Comparison of ENCODE assay signal across 27 mouse cellular contexts in genomic region chr8:63784496-63784895, GRCm38 (mm10).
DNase-seq lines count a peak whose midpoint lies in the region; ATAC-seq and TF ChIP-seq lines count a peak whose summit lies in the region.
"Had no signal": no experiment of that assay in that cellular context is flagged by ENCODE, and none has a peak within 500 bp of the region (broad histone marks: within the 10 kb centered on the region; RNA-seq: fewer than 3 reads in every experiment).

No protein-coding gene starts in this region.

- DNase-seq in cerebellum, postnatal 14 days = peak; percentile 20 to 28
- DNase-seq in hindbrain, postnatal 0 days (ENCODE audit: low spot score) = peak; percentile 50
- no peak for DNase-seq in hindbrain, embryonic 14.5 days (ENCODE audit: low spot score)
- peak; percentile 56 for DNase-seq in midbrain, postnatal 0 days (ENCODE audit: low spot score)
- no peak for DNase-seq in ovary, adult 18-20 months (ENCODE audit: low spot score)
- DNase-seq: adrenal gland, postnatal 10 days; adrenal gland, postnatal 36 days; B cell, adult 2 months; cerebellum, adult 11 months; cerebellum, adult 2 months; cerebellum, postnatal 25 days; gastrocnemius, postnatal 25 days; heart, adult 18-20 months; heart, postnatal 10 days; heart, postnatal 36 days had no signal

- no peak overlapping the region for H3K27ac ChIP-seq in hindbrain, postnatal 0 days
- H3K27ac ChIP-seq in hindbrain, embryonic 14.5 days = no peak overlapping the region
- H3K27ac ChIP-seq in midbrain, postnatal 0 days (ENCODE audit: low read depth, low read length) = no peak overlapping the region
- no peak overlapping the region for H3K27ac ChIP-seq in midbrain, embryonic 15.5 days
- H3K27ac ChIP-seq: embryonic facial prominence, embryonic 12.5 days; embryonic facial prominence, embryonic 15.5 days; heart, embryonic 15.5 days; hindbrain, embryonic 10.5 days; hindbrain, embryonic 13.5 days had no signal

- no peak overlapping the region for H3K4me3 ChIP-seq in hindbrain, postnatal 0 days (ENCODE audit: low read length)
- H3K4me3 ChIP-seq in hindbrain, embryonic 14.5 days (replicated peaks; ENCODE audit: low read length) = no peak overlapping the region
- no peak overlapping the region for H3K4me3 ChIP-seq in midbrain, postnatal 0 days (ENCODE audit: low read depth, low read length)
- H3K4me3 ChIP-seq in midbrain, embryonic 15.5 days = no peak overlapping the region
- H3K4me3 ChIP-seq: embryonic facial prominence, embryonic 12.5 days; embryonic facial prominence, embryonic 15.5 days; heart, embryonic 12.5 days; heart, embryonic 15.5 days; hindbrain, embryonic 10.5 days; hindbrain, embryonic 13.5 days had no signal

- H3K4me1 ChIP-seq in hindbrain, postnatal 0 days (ENCODE audit: insufficient read depth, low read length) = no peaks in the 10 kb centered on the region
- H3K4me1 ChIP-seq in hindbrain, embryonic 14.5 days (replicated peaks; ENCODE audit: control insufficient read depth, insufficient read depth, low read length) = no peaks in the 10 kb centered on the region
- H3K4me1 ChIP-seq in midbrain, postnatal 0 days (ENCODE audit: insufficient read depth, low read length) = no peaks in the 10 kb centered on the region
- no peaks in the 10 kb centered on the region for H3K4me1 ChIP-seq in midbrain, embryonic 15.5 days
- H3K4me1 ChIP-seq: embryonic facial prominence, embryonic 12.5 days; embryonic facial prominence, embryonic 15.5 days; heart, embryonic 12.5 days; heart, embryonic 15.5 days; hindbrain, embryonic 10.5 days; hindbrain, embryonic 13.5 days had no signal

- no peaks in the 10 kb centered on the region for H3K36me3 ChIP-seq in hindbrain, postnatal 0 days (ENCODE audit: insufficient read depth, low read length)
- no peaks in the 10 kb centered on the region for H3K36me3 ChIP-seq in hindbrain, embryonic 14.5 days (replicated peaks; ENCODE audit: control insufficient read depth, insufficient read depth)
- no peaks in the 10 kb centered on the region for H3K36me3 ChIP-seq in midbrain, postnatal 0 days (ENCODE audit: insufficient read depth, low read length)
- no peaks in the 10 kb centered on the region for H3K36me3 ChIP-seq in midbrain, embryonic 15.5 days (replicated peaks)
- H3K36me3 ChIP-seq: embryonic facial prominence, embryonic 12.5 days; embryonic facial prominence, embryonic 15.5 days; G1E; heart, embryonic 12.5 days; heart, embryonic 15.5 days; hindbrain, embryonic 10.5 days; hindbrain, embryonic 13.5 days had no signal

- 18% methylated on average over 2 of the region's 2 CpGs for WGBS in hindbrain, postnatal 0 days
- 34% methylated on average over 2 of the region's 2 CpGs for WGBS in hindbrain, embryonic 14.5 days
- WGBS in midbrain, postnatal 0 days = 37% methylated on average over 2 of the region's 2 CpGs
- 40% methylated on average over 2 of the region's 2 CpGs for WGBS in midbrain, embryonic 15.5 days

- no peak for TF ChIP-seq CTCF in hindbrain, postnatal 0 days (IDR thresholded peaks at IDR 0.05; ENCODE audit: low read depth)
- TF ChIP-seq CTCF in midbrain, postnatal 0 days (IDR thresholded peaks at IDR 0.05) = no peak

- no peak for ATAC-seq in cerebellum, adult (ENCODE audit: insufficient number of reproducible peaks, low FRiP score, low TSS enrichment)
- ATAC-seq in hindbrain, postnatal 0 days = no peak
- no peak for ATAC-seq in hindbrain, embryonic 14.5 days (ENCODE audit: low FRiP score)
- ATAC-seq in midbrain, postnatal 0 days (ENCODE audit: low FRiP score) = no peak
- ATAC-seq in midbrain, embryonic 15.5 days (replicated peaks) = no peak
- ATAC-seq: intestine, postnatal 0 days; Patski had no signal

- no peak overlapping the region for H3K4me2 ChIP-seq in hindbrain, postnatal 0 days (ENCODE audit: low read depth, low read length)
- no peak overlapping the region for H3K4me2 ChIP-seq in hindbrain, embryonic 14.5 days (replicated peaks)
- H3K4me2 ChIP-seq in midbrain, postnatal 0 days (ENCODE audit: low read depth, low read length, poor library complexity, severe bottlenecking) = no peak overlapping the region
- no peak overlapping the region for H3K4me2 ChIP-seq in midbrain, embryonic 15.5 days
- H3K4me2 ChIP-seq: embryonic facial prominence, embryonic 12.5 days; embryonic facial prominence, embryonic 15.5 days; heart, embryonic 12.5 days; heart, embryonic 15.5 days; hindbrain, embryonic 13.5 days had no signal

- H3K27me3 ChIP-seq in hindbrain, postnatal 0 days (ENCODE audit: insufficient read depth, low read length) = no peaks in the 10 kb centered on the region
- H3K27me3 ChIP-seq in hindbrain, embryonic 14.5 days (ENCODE audit: control insufficient read depth, insufficient read depth, low read length) = no peaks in the 10 kb centered on the region
- no peaks in the 10 kb centered on the region for H3K27me3 ChIP-seq in midbrain, postnatal 0 days (ENCODE audit: insufficient read depth, low read length)
- H3K27me3 ChIP-seq in midbrain, embryonic 15.5 days (replicated peaks) = no peaks in the 10 kb centered on the region
- H3K27me3 ChIP-seq: CH12.LX; embryonic facial prominence, embryonic 12.5 days; embryonic facial prominence, embryonic 15.5 days; heart, embryonic 12.5 days; heart, embryonic 15.5 days; hindbrain, embryonic 13.5 days; Patski had no signal

- no peaks in the 10 kb centered on the region for H3K9me3 ChIP-seq in hindbrain, postnatal 0 days (ENCODE audit: low read length)
- H3K9me3 ChIP-seq in hindbrain, embryonic 14.5 days (ENCODE audit: control insufficient read depth, low read length) = no peaks in the 10 kb centered on the region
- no peaks in the 10 kb centered on the region for H3K9me3 ChIP-seq in midbrain, postnatal 0 days (ENCODE audit: low read length)
- no peaks in the 10 kb centered on the region for H3K9me3 ChIP-seq in midbrain, embryonic 15.5 days
- H3K9me3 ChIP-seq: embryonic facial prominence, embryonic 12.5 days; embryonic facial prominence, embryonic 15.5 days; G1E; heart, embryonic 12.5 days; heart, embryonic 15.5 days; hindbrain, embryonic 10.5 days; hindbrain, embryonic 13.5 days had no signal

- no peak overlapping the region for H3K9ac ChIP-seq in hindbrain, postnatal 0 days (replicated peaks; ENCODE audit: low read length)
- H3K9ac ChIP-seq in hindbrain, embryonic 14.5 days = no peak overlapping the region
- no peak overlapping the region for H3K9ac ChIP-seq in midbrain, postnatal 0 days (replicated peaks; ENCODE audit: low read length, poor library complexity, severe bottlenecking)
- H3K9ac ChIP-seq in midbrain, embryonic 15.5 days = no peak overlapping the region
- H3K9ac ChIP-seq: embryonic facial prominence, embryonic 12.5 days; embryonic facial prominence, embryonic 15.5 days; heart, embryonic 12.5 days; heart, embryonic 15.5 days; hindbrain, embryonic 13.5 days had no signal

Comparison
In these comparisons a context has a peak if more than half of its experiments do, and no peak if none do; other contexts are left out.
1. DNase-seq: peak in cerebellum, postnatal 14 days (2 of 2), hindbrain, postnatal 0 days (single experiment) and midbrain, postnatal 0 days (single experiment); none in hindbrain, embryonic 14.5 days (single experiment) and ovary, adult 18-20 months (single experiment).